In the genomic region with DNA sequence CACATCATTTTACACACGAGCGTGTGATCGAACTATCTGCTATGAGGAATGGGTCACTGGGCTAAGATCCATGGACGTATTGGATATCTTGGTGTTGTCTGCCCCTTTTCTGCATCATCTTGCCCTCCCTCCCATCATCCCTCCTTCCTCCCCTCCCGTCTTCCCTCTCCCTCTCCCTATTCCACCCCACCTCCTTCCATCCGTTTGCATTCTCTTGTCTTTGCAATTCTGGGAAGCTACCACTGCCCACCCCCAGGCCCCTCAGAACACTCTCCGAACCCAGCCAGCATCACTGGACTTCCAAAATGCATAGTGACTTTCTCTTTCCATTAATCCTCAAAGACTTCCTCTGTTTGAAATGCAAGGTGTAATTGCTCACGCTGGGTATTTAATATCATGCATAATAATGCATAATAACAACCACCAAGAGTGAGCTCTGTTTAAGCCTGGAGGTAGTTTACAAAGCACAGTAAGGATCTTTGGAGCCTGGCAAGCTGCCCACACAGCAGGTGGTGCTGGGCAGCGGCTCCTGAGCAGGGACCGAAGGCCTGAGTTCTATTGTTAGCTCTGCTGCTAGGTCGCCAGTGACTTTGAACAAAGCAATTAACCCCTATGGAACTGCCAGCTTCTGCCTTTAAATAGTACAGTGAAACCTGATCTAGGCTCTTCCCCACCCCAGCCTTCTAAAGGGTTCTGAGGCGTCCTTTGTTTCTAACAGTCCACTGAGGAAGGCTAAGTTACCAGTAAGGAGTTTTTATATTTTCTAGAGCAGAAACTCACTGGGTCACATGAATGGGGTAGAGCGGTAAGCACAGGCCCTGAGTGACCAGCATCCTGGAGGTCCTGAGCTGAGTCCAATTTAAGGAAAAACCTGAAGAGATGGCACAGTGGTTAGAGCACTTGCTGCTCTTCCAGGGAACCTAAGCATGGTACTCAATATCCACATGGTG, we compare ENCODE assay signal across 7 mouse cellular contexts. TPM values are rescaled to one million over a fixed set of nuclear protein-coding genes. Genes with fewer than 3 reads are reported as not detected.
A peak's percentile ranks its signal among the peaks of the same experiment; 100 is the strongest.
DNase-seq lines count a peak whose midpoint lies in the region; ATAC-seq lines count a peak whose summit lies in the region.

No protein-coding gene starts in this region.

- H3K4me1 ChIP-seq in heart, embryonic 16.5 days (ENCODE audit: control insufficient read depth, insufficient read depth, low read length): peaks cover 17% of the 10 kb centered on the region
- H3K4me1 ChIP-seq in neural tube, embryonic 13.5 days (replicated peaks): peaks cover 10% of the 10 kb centered on the region

- no peaks in the 10 kb centered on the region for H3K27me3 ChIP-seq in heart, embryonic 16.5 days (ENCODE audit: control insufficient read depth, insufficient read depth, low read length)
- no peaks in the 10 kb centered on the region for H3K27me3 ChIP-seq in neural tube, embryonic 13.5 days

- H3K4me2 ChIP-seq in heart, embryonic 16.5 days (ENCODE audit: low read depth, low read length): peak overlapping the region; percentile 7; the same call in 1 of the 2 replicates
- no peak overlapping the region for H3K4me2 ChIP-seq in neural tube, embryonic 13.5 days

- peak overlapping the region; percentile 10; the same call in 1 of the 2 replicates for H3K9ac ChIP-seq in heart, embryonic 16.5 days (ENCODE audit: low read length)
- H3K9ac ChIP-seq in neural tube, embryonic 13.5 days: no peak overlapping the region

- peak; percentile 45; the same call in 1 of the 2 replicates for ATAC-seq in cerebellum, adult (ENCODE audit: insufficient number of reproducible peaks, low FRiP score, low TSS enrichment)
- peak; percentile 81 for ATAC-seq in heart, embryonic 16.5 days (replicated peaks; ENCODE audit: extremely low read depth, insufficient read depth, low FRiP score)
- ATAC-seq in neural tube, embryonic 13.5 days (ENCODE audit: low read depth): peak; percentile 47; the same call in 1 of the 2 replicates

- 46% methylated on average over 13 of the region's 13 CpGs for WGBS in heart, embryonic 16.5 days
- 28% methylated on average over 13 of the region's 13 CpGs for WGBS in neural tube, embryonic 13.5 days

- no peaks in the 10 kb centered on the region for H3K36me3 ChIP-seq in heart, embryonic 16.5 days (ENCODE audit: control insufficient read depth, insufficient read depth)
- H3K36me3 ChIP-seq in neural tube, embryonic 13.5 days: no peaks in the 10 kb centered on the region

- H3K9me3 ChIP-seq in heart, embryonic 16.5 days (replicated peaks; ENCODE audit: control insufficient read depth, low read length): no peaks in the 10 kb centered on the region
- no peaks in the 10 kb centered on the region for H3K9me3 ChIP-seq in neural tube, embryonic 13.5 days

- DNase-seq in embryo, embryonic 10 days (ENCODE audit: low spot score): peak; percentile 49
- DNase-seq in kidney, postnatal 25 days: peak; percentile 91 to 92
- DNase-seq in spleen, postnatal 10 days (ENCODE audit: low spot score in 2 of 2): no peak
- DNase-seq in thymus, postnatal 4 days: no peak

- peak overlapping the region; percentile 86 for H3K27ac ChIP-seq in heart, embryonic 16.5 days (ENCODE audit: low read length)
- H3K27ac ChIP-seq in neural tube, embryonic 13.5 days (replicated peaks): peak overlapping the region; percentile 53; the same call in 1 of the 2 replicates

- no peak overlapping the region for H3K4me3 ChIP-seq in heart, embryonic 16.5 days (ENCODE audit: low read length)
- no peak overlapping the region for H3K4me3 ChIP-seq in neural tube, embryonic 13.5 days

RNA-seq across cellular contexts. Expression of gene Slc35g2, which starts 10.9 kb away (rescaled TPM):
- 9.6 and 11.2 TPM in 2 replicates for polyA plus RNA-seq in heart, embryonic 16.5 days (2015; fragmentation: Nextera tagmentation; extraction: Ambion mirVana)
- 14.0 and 15.1 TPM in 2 replicates for polyA plus RNA-seq in neural tube, embryonic 13.5 days (2015; fragmentation: Nextera tagmentation; extraction: Ambion mirVana)

RNA-seq across cellular contexts. Expression of gene Stag1, which starts 15.8 kb away (rescaled TPM):
- polyA plus RNA-seq in heart, embryonic 16.5 days (2015; fragmentation: Nextera tagmentation; extraction: Ambion mirVana): 22.9 and 23.9 TPM in 2 replicates
- 36.3 and 38.1 TPM in 2 replicates for polyA plus RNA-seq in neural tube, embryonic 13.5 days (2015; fragmentation: Nextera tagmentation; extraction: Ambion mirVana)

RNA-seq across cellular contexts. Expression of gene Nck1, which starts 35.9 kb away (rescaled TPM):
- polyA plus RNA-seq in heart, embryonic 16.5 days (2015; fragmentation: Nextera tagmentation; extraction: Ambion mirVana): 57.5 and 66.3 TPM in 2 replicates
- polyA plus RNA-seq in neural tube, embryonic 13.5 days (2015; fragmentation: Nextera tagmentation; extraction: Ambion mirVana): 68.6 and 73.9 TPM in 2 replicates

Comparison
In these comparisons a context has a peak if more than half of its experiments do, and no peak if none do; other contexts are left out.
1. DNase-seq: peak in embryo, embryonic 10 days (single experiment) and kidney, postnatal 25 days (2 of 2); none in spleen, postnatal 10 days (0 of 2) and thymus, postnatal 4 days (single experiment).
2. Peak in every context shown above with its lines, with median percentiles within 50 percentile points of each other: ATAC-seq.